Mouse (Mus musculus): ENCODE results near the gene Vmn2r75.
"Not testable (repeated sequence)": the region's sequence is repeated elsewhere in the genome, so short reads cannot be mapped to it uniquely, and the experiment has no call there.

The Vmn2r75 gene

GRCm38 (mm10) chr7:86171678-86172077, at the start of gene Vmn2r75:
TSS of gene Vmn2r75 (minus strand) at chr7:86171778.
- CTCF ChIA-PET = not testable (repeated sequence)

- CTCF ChIA-PET = no interaction called here
These were observed 39.8 kb upstream of the Vmn2r75 start for GRCm38 (mm10) chr7:86211345-86211744.
